Mouse (Mus musculus): ENCODE measurements around the gene C1qtnf7. TPM values are rescaled to one million over a fixed set of nuclear protein-coding genes. Genes with fewer than 3 reads are reported as not detected.

Gene C1qtnf7
- polyA plus RNA-seq, 1 experiment = 0.96 TPM

DNA sequence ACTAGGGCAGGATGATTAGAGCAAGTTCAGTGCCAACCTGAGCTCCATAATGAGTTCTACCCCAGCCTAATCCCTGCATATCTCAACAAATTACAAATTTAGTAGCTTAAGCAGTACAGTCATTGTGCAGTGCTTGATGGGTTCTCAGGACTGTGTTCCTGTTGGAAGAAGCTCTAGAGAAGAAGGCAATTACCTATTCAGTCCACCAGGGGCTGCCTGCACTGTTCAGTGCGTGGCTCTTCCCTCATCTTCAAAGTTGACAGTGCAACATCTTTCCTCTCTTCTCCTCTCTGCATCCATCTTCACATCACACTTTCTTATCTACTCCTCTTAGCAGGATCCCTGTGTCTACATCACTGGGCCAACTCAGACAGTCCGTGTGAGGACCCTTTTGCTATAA, 67.5 kb downstream of the C1qtnf7 start:
- Histone ChIP-seq H3K27ac (ENCODE audit: control insufficient read depth, insufficient read depth, low read length) (no peak overlapping the region), H3K4me3 (ENCODE audit: control insufficient read depth, insufficient read depth, low read length) (no peak overlapping the region), H3K4me1 (replicated peaks; ENCODE audit: control insufficient read depth, insufficient read depth, low read length) (no peaks in the 10 kb centered on the region), H3K36me3 (ENCODE audit: control insufficient read depth, insufficient read depth, low read length) (no peaks in the 10 kb centered on the region), H3K27me3 (ENCODE audit: control insufficient read depth, insufficient read depth, low read length) (no peaks in the 10 kb centered on the region)
- no peak for TF ChIP-seq CTCF (IDR thresholded peaks at IDR 0.05; ENCODE audit: borderline replicate concordance, control insufficient read depth, extremely low read depth, insufficient read depth, low read length, poor library complexity)
- WGBS = 48% methylated on average over 2 of the region's 2 CpGs
- DNase-seq = peak; percentile 3

DNA sequence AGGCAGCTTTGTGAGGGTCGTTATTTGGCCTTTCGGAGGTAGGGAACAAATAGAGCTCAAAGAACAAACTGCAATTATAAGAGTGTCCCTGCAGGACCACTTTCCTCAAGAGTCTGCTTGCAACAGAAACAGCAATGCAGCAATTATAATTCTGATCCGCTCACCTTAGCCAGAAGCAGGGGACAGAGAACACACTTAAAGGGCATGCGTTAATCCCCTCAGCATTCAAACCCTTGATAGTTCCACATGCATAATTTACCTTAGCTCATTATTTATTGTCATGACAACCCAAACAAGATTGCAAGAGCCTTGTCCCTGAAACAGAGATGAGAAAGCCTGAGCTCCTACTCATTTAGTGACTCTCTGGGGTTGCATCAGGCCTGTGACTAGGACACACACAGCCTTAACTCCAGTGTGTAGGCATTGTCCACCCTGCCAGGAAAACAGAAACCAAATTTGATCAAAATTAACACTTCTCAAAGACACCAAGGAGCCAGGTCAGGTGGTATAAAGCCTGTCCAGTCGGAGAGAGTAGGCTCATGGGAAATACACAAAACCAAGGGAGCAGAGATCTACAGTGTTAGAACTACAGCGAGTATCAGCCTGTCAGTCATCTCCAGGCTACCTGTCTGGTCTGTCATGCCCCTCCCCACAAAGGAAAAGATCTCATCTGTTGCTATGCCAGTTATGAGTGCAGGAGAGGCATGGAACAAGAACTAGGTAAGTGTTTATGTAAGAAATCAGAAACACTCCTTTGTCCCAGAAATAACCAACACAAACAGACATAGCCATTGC, 68.2 kb downstream of the C1qtnf7 start:
- WGBS = 93% methylated on average over 6 of the region's 6 CpGs
- DNase-seq = no peak
- no peak for TF ChIP-seq CTCF (IDR thresholded peaks at IDR 0.05; ENCODE audit: borderline replicate concordance, control insufficient read depth, extremely low read depth, insufficient read depth, low read length, poor library complexity)
- no peak for TF ChIP-seq POLR2A (IDR thresholded peaks at IDR 0.05; ENCODE audit: control insufficient read depth, extremely low read depth, insufficient read depth, low read length, poor library complexity)

DNA sequence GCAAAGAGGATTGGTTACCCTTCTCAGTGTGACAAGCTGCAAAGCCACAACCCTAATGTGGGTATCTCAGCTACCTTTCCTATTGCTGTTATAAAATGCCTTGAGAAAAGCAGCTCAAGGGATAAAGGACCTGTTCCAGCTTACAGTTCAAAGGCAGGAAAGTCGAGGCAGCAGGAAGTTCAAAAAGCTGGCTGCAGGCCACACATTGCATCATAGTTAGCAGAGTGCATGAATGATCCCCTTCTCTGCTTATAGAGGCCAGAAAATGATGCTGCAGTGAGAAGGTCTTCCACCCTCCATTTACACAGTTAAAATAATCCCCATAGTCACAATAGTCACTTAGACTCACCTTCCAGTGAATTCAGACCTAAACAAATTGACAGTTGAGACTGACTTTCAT, 69.1 kb downstream of the C1qtnf7 start:
- H3K4me1 ChIP-seq (replicated peaks; ENCODE audit: control insufficient read depth, insufficient read depth, low read length) = no peaks in the 10 kb centered on the region
- H3K27ac ChIP-seq (ENCODE audit: control insufficient read depth, insufficient read depth, low read length) = no peak overlapping the region
- DNase-seq = no peak
- H3K36me3 ChIP-seq (ENCODE audit: control insufficient read depth, insufficient read depth, low read length) = no peaks in the 10 kb centered on the region
- TF ChIP-seq POLR2A (IDR thresholded peaks at IDR 0.05; ENCODE audit: control insufficient read depth, extremely low read depth, insufficient read depth, low read length, poor library complexity) (no peak), CTCF (IDR thresholded peaks at IDR 0.05; ENCODE audit: borderline replicate concordance, control insufficient read depth, extremely low read depth, insufficient read depth, low read length, poor library complexity) (no peak)
- no peaks in the 10 kb centered on the region for H3K27me3 ChIP-seq (ENCODE audit: control insufficient read depth, insufficient read depth, low read length)
- H3K4me3 ChIP-seq (ENCODE audit: control insufficient read depth, insufficient read depth, low read length) = no peak overlapping the region
- WGBS = 13% methylated on average over 1 of the region's 1 CpGs

More for the DNA sequence above, 68.2 kb downstream of the C1qtnf7 start:
- Histone ChIP-seq H3K27ac (ENCODE audit: control insufficient read depth, insufficient read depth, low read length) (no peak overlapping the region), H3K36me3 (ENCODE audit: control insufficient read depth, insufficient read depth, low read length) (no peaks in the 10 kb centered on the region), H3K4me3 (ENCODE audit: control insufficient read depth, insufficient read depth, low read length) (no peak overlapping the region), H3K27me3 (ENCODE audit: control insufficient read depth, insufficient read depth, low read length) (no peaks in the 10 kb centered on the region), H3K4me1 (replicated peaks; ENCODE audit: control insufficient read depth, insufficient read depth, low read length) (no peaks in the 10 kb centered on the region)

DNA sequence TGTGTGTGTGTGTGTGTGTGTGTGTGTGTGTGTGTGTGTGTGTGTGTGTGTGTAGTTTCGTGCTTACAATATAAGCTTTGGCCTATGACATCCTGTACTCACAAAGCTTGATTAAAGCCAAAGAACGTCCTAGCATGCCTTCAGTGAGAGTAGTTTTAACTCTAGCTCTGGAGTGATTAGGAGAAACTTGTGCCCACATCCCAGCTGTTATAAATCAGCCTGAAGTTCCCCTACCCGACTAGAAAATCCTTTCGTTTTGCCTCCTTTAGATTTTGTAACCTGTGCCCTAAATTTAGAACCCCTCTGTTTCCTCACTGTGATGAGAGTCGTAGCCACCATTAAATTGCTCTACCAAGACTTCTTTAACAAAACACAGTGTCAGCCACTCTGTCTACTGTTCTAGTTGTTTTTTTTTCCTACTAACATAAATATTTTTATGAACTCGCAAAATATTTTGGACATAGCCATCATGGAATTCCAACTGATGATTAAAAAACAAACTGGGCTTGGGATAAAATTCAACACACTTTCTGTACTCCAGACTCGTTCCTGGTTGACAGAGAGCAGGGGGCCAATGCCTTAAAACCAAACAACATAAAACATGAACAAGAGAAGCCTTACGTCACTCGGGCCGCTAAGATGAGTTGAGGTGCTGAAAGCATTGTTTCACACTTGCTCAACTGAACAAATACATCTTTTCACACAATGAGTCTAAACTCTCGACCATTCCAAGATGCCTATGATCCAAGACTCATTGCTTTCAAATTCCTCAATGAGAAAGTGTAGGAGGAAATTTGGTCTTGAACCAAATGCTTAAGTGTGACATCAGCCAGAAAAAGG, 70.3 kb downstream of the C1qtnf7 start:
- WGBS = 61% methylated on average over 11 of the region's 11 CpGs
- H3K4me1 ChIP-seq (replicated peaks; ENCODE audit: control insufficient read depth, insufficient read depth, low read length) = no peaks in the 10 kb centered on the region
- no peaks in the 10 kb centered on the region for H3K27me3 ChIP-seq (ENCODE audit: control insufficient read depth, insufficient read depth, low read length)
- H3K27ac ChIP-seq (ENCODE audit: control insufficient read depth, insufficient read depth, low read length) = no peak overlapping the region
- TF ChIP-seq CTCF (IDR thresholded peaks at IDR 0.05; ENCODE audit: borderline replicate concordance, control insufficient read depth, extremely low read depth, insufficient read depth, low read length, poor library complexity) (no peak), POLR2A (IDR thresholded peaks at IDR 0.05; ENCODE audit: control insufficient read depth, extremely low read depth, insufficient read depth, low read length, poor library complexity) (no peak)
- no peak overlapping the region for H3K4me3 ChIP-seq (ENCODE audit: control insufficient read depth, insufficient read depth, low read length)
- DNase-seq = no peak
- H3K36me3 ChIP-seq (ENCODE audit: control insufficient read depth, insufficient read depth, low read length) = no peaks in the 10 kb centered on the region

DNA sequence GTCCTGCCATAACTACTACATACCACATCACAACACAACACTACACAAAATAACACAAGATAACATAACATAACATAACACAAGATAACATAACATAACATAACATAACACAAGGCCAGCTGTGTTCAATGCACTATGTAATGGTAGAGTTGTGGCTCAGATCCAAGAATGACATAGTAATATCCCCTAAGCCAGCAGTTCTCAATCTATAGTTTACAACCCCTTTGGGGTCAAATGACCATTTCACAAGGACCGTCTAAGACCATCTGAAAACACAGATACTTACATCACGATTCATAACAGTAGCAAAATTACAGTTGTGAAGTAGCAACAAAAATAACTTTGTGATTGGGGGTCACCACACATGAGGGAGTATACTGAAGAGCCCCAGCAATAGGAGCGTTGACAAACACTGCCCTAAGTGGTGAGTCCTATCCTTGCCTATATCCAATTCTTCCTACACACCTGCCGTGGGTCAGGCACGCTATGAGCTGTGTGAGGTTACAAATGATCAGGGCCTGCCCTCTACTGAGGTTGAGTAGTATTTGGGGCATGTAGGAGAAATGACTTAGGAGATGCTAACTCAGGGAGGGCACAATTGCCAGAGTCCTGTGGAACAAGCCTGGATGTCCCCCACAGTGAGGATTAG, 73.6 kb downstream of the C1qtnf7 start:
- Histone ChIP-seq H3K4me3 (ENCODE audit: control insufficient read depth, insufficient read depth, low read length) (no peak overlapping the region), H3K27me3 (ENCODE audit: control insufficient read depth, insufficient read depth, low read length) (no peaks in the 10 kb centered on the region), H3K27ac (ENCODE audit: control insufficient read depth, insufficient read depth, low read length) (no peak overlapping the region), H3K4me1 (replicated peaks; ENCODE audit: control insufficient read depth, insufficient read depth, low read length) (no peaks in the 10 kb centered on the region), H3K36me3 (ENCODE audit: control insufficient read depth, insufficient read depth, low read length) (no peaks in the 10 kb centered on the region)
- TF ChIP-seq POLR2A (IDR thresholded peaks at IDR 0.05; ENCODE audit: control insufficient read depth, extremely low read depth, insufficient read depth, low read length, poor library complexity) (no peak), CTCF (IDR thresholded peaks at IDR 0.05; ENCODE audit: borderline replicate concordance, control insufficient read depth, extremely low read depth, insufficient read depth, low read length, poor library complexity) (no peak)
- 92% methylated on average over 5 of the region's 5 CpGs for WGBS
- DNase-seq = no peak

DNA sequence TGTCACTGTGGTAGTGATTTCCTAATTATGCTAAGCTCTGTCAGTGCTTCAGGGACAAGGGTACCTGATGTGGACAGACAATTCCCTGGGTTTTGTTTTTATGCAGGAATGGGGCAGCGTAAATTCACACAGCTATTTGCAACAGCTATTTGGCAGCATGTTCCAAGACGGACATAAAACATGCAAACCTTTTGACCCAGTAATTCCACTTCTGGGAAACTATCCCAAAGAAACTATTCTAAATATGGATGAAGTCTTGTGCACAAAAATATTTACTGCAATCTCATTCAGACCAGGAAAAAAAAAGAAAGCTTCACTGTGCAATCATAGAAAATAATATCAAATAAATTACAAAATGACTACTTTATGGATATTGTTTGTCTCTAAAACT, 74.1 kb downstream of the C1qtnf7 start:
- Histone ChIP-seq H3K36me3 (ENCODE audit: control insufficient read depth, insufficient read depth, low read length) (no peaks in the 10 kb centered on the region), H3K4me1 (replicated peaks; ENCODE audit: control insufficient read depth, insufficient read depth, low read length) (no peaks in the 10 kb centered on the region), H3K27me3 (ENCODE audit: control insufficient read depth, insufficient read depth, low read length) (no peaks in the 10 kb centered on the region), H3K4me3 (ENCODE audit: control insufficient read depth, insufficient read depth, low read length) (no peak overlapping the region), H3K27ac (ENCODE audit: control insufficient read depth, insufficient read depth, low read length) (no peak overlapping the region)
- no peak for DNase-seq
- TF ChIP-seq CTCF (IDR thresholded peaks at IDR 0.05; ENCODE audit: borderline replicate concordance, control insufficient read depth, extremely low read depth, insufficient read depth, low read length, poor library complexity) = no peak
- no peak for TF ChIP-seq POLR2A (IDR thresholded peaks at IDR 0.05; ENCODE audit: control insufficient read depth, extremely low read depth, insufficient read depth, low read length, poor library complexity)
- WGBS = 93% methylated on average over 2 of the region's 2 CpGs
